Mouse (Mus musculus): Measurements from ENCODE around the gene Crhr2. TPM values are rescaled to one million over a fixed set of nuclear protein-coding genes. Genes with fewer than 3 reads are reported as not detected.
A peak's percentile ranks its signal among the peaks of the same experiment; 100 is the strongest.

Crhr2 gene
- total and polyA plus RNA-seq, 3 experiments = not detected

- Histone ChIP-seq H3K36me3 (replicated peaks in 1 of 2; ENCODE audit: control insufficient read depth in 1 of 2, insufficient read depth in 1 of 2, low read length in 1 of 2) (no peaks in the 10 kb centered on the region), H3K9me3 (replicated peaks; ENCODE audit: low read length) (no peaks in the 10 kb centered on the region), H3K27ac (ENCODE audit: insufficient read depth, low read depth) (no peak overlapping the region), H3K9ac (ENCODE audit: insufficient read depth, low read depth) (no peak overlapping the region), H3K27me3 (replicated peaks) (peaks cover 33% of the 10 kb centered on the region), H3K4me1 (ENCODE audit: control insufficient read depth in 1 of 2, insufficient read depth in 2 of 2) (peaks cover 0 to 2% of the 10 kb centered on the region in 2 experiments; a peak in 1 of 4 replicates), H3K79me2 (replicated peaks; ENCODE audit: control insufficient read depth, extremely low read depth, insufficient read depth, poor library complexity, severe bottlenecking) (no peaks in the 10 kb centered on the region), H3K4me3 (replicated peaks in 1 of 3; ENCODE audit: low read depth in 2 of 3, low read length in 2 of 3, poor library complexity in 1 of 3) (no peak overlapping the region), H3K4me2 (ENCODE audit: insufficient read depth, low read depth, poor library complexity, severe bottlenecking) (no peak overlapping the region)
- DNase-seq (ENCODE audit: extremely low read depth) = no peak
- dilution Hi-C loops (cut with MboI; ENCODE audit: extremely low pct_ligation_motif_present, extremely low pct_unique_long_range_greater_than_20kb, low sequenced_read_pairs) = no loop called here
- no peak for TF ChIP-seq ZKSCAN1 (IDR thresholded peaks at IDR 0.05; ENCODE audit: borderline replicate concordance, low read depth, low read length)
- TF ChIP-seq USF1 (IDR thresholded peaks at IDR 0.05; ENCODE audit: low read depth, low read length) = no peak
- no peak for TF ChIP-seq JUND (conservative IDR thresholded peaks at IDR 0.05; ENCODE audit: low read depth, low read length)
- no peak for TF ChIP-seq IRF4 (IDR thresholded peaks at IDR 0.05; ENCODE audit: low read depth, low read length)
- TF ChIP-seq CHD2 (IDR thresholded peaks at IDR 0.05; ENCODE audit: low read length) = no peak
- no peak for TF ChIP-seq PAX5 (IDR thresholded peaks at IDR 0.05; ENCODE audit: low read length)
- TF ChIP-seq JUN (IDR thresholded peaks at IDR 0.05; ENCODE audit: insufficient read depth, low read depth, low read length) = no peak
- no peak for TF ChIP-seq SMC3 (IDR thresholded peaks at IDR 0.05; ENCODE audit: low read depth, low read length)
- TF ChIP-seq ZNF384 (IDR thresholded peaks at IDR 0.05; ENCODE audit: low read depth, low read length) = no peak
- TF ChIP-seq HCFC1 (IDR thresholded peaks at IDR 0.05; ENCODE audit: low read depth, low read length) = no peak
- no peak for TF ChIP-seq MEF2A (IDR thresholded peaks at IDR 0.05; ENCODE audit: borderline replicate concordance, low read depth, low read length)
- in situ Hi-C loops (cut with MboI; ENCODE audit: low pct_ligation_motif_present, low pct_unique_long_range_greater_than_20kb, low sequenced_read_pairs) = no loop called here
Observed at GRCm38 (mm10) chr6:55126576-55126975, 6.2 kb downstream of the Crhr2 start.

DNA sequence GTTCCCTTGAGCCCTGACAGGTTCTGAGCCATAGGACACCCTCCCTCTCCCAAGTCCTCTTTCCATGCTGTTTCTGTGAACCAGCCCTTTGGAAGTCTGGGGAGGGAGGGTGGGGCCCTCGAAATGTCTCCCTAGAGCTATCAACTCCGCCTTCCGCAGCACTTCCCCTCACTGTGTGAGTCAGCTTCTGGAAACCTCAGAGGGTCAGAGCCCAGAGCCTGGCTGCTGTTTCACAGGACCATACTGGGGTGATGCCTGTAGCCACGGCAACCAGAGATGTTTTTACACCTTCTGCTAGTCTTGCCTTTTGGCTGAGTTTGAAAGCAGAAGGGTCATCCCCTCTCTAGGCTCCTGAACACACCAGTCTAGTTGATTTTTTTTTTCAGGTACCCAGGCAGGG is 9.8 kb downstream of the Crhr2 start:
- peaks cover 0 to 2% of the 10 kb centered on the region in 2 experiments; a peak in 1 of 4 replicates for H3K4me1 ChIP-seq (ENCODE audit: control insufficient read depth in 1 of 2, insufficient read depth in 2 of 2)
- no peak overlapping the region for H3K4me2 ChIP-seq (ENCODE audit: insufficient read depth, low read depth, poor library complexity, severe bottlenecking)
- H3K9me3 ChIP-seq (replicated peaks; ENCODE audit: low read length) = no peaks in the 10 kb centered on the region
- DNase-seq (ENCODE audit: extremely low read depth) = peak; percentile 23
- H3K27ac ChIP-seq (ENCODE audit: insufficient read depth, low read depth) = no peak overlapping the region
- TF ChIP-seq ZKSCAN1 (IDR thresholded peaks at IDR 0.05; ENCODE audit: borderline replicate concordance, low read depth, low read length) (no peak), ZNF384 (IDR thresholded peaks at IDR 0.05; ENCODE audit: low read depth, low read length) (no peak), ZMIZ1 (IDR thresholded peaks at IDR 0.05; ENCODE audit: low read depth, low read length) (no peak), SIN3A (IDR thresholded peaks at IDR 0.05; ENCODE audit: low read length) (no peak), RCOR1 (conservative IDR thresholded peaks at IDR 0.05; ENCODE audit: low read depth, low read length) (no peak), MAFK (IDR thresholded peaks at IDR 0.05; ENCODE audit: insufficient replicate concordance, low read length) (no peak), UBTF (IDR thresholded peaks at IDR 0.05; ENCODE audit: low read depth, low read length) (no peak), ETS1 (conservative IDR thresholded peaks at IDR 0.05; ENCODE audit: low read depth, low read length) (no peak), MYC (IDR thresholded peaks at IDR 0.05; ENCODE audit: low read depth, low read length) (no peak), MAZ (IDR thresholded peaks at IDR 0.05; ENCODE audit: low read depth, low read length) (no peak), JUND (conservative IDR thresholded peaks at IDR 0.05; ENCODE audit: low read depth, low read length) (no peak), SMC3 (IDR thresholded peaks at IDR 0.05; ENCODE audit: low read depth, low read length) (no peak), RAD21 (IDR thresholded peaks at IDR 0.05; ENCODE audit: low read depth, low read length) (no peak), NELFE (IDR thresholded peaks at IDR 0.05; ENCODE audit: low read depth, low read length) (no peak), GABPA (IDR thresholded peaks at IDR 0.05; ENCODE audit: insufficient replicate concordance, low read depth, low read length) (no peak), POLR2A (IDR thresholded peaks at IDR 0.05; ENCODE audit: low read depth, low read length) (no peak), POLR2AphosphoS2 (IDR thresholded peaks at IDR 0.05; ENCODE audit: low read depth, low read length) (no peak)
- H3K36me3 ChIP-seq (replicated peaks in 1 of 2; ENCODE audit: control insufficient read depth in 1 of 2, insufficient read depth in 1 of 2, low read length in 1 of 2) = no peaks in the 10 kb centered on the region
- H3K9ac ChIP-seq (ENCODE audit: insufficient read depth, low read depth) = no peak overlapping the region
- in situ Hi-C loops (cut with MboI; ENCODE audit: low pct_ligation_motif_present, low pct_unique_long_range_greater_than_20kb, low sequenced_read_pairs) (no loop called here), dilution Hi-C loops (cut with MboI; ENCODE audit: extremely low pct_ligation_motif_present, extremely low pct_unique_long_range_greater_than_20kb, low sequenced_read_pairs) (no loop called here)
- peaks cover 33% of the 10 kb centered on the region for H3K27me3 ChIP-seq (replicated peaks)
- H3K79me2 ChIP-seq (replicated peaks; ENCODE audit: control insufficient read depth, extremely low read depth, insufficient read depth, poor library complexity, severe bottlenecking) = no peaks in the 10 kb centered on the region
- H3K4me3 ChIP-seq (replicated peaks in 1 of 3; ENCODE audit: low read depth in 2 of 3, low read length in 2 of 3, poor library complexity in 1 of 3) = no peak overlapping the region

All from CH12.LX (cell line).